Mouse (Mus musculus): Measurements from ENCODE around the gene Mmp28.

- TF ChIP-seq EP300 (IDR thresholded peaks at IDR 0.05) (no peak), CTCF (IDR thresholded peaks at IDR 0.05) (no peak)
Measured at GRCm38 (mm10) chr11:83410510-83410909, 52.4 kb downstream of the Mmp28 start.

All from lung, postnatal 0 days (tissue).